Mouse (Mus musculus) c-Kit-negative CD71-positive TER-119-positive erythroid progenitor cells, embryonic 14.5 days (primary cell): ENCODE results near the gene Knop1.

Experiments used
- DNase-seq: peaks from one replicate; pipeline ENCODE4 v3.0.0-alpha.2; 2013; ENCODE audit warnings: low read depth, low spot score

Knop1 gene

GRCm38 (mm10) chr7:118848796-118849195, 7.3 kb downstream of the Knop1 start:
- no peak for DNase-seq

- no peak for DNase-seq
Observed at GRCm38 (mm10) chr7:118846329-118846728, 9.7 kb downstream of the Knop1 start.

GRCm38 (mm10) chr7:118845141-118845540, 10.9 kb downstream of the Knop1 start:
- DNase-seq, result no peak

- DNase-seq, result no peak
Observed at GRCm38 (mm10) chr7:118842938-118843337, 13.1 kb downstream of the Knop1 start.

- no peak for DNase-seq
Observed at GRCm38 (mm10) chr7:118841796-118842195, 14.3 kb downstream of the Knop1 start.

GRCm38 (mm10) chr7:118841030-118841745, 14.9 kb downstream of the Knop1 start:
- DNase-seq, result no peak

GRCm38 (mm10) chr7:118837901-118838300, 18.2 kb downstream of the Knop1 start:
- DNase-seq, result no peak

- peak; percentile 20 for DNase-seq
Observed at GRCm38 (mm10) chr7:118827975-118828416, 28.1 kb downstream of the Knop1 start.

- no peak for DNase-seq
Observed at GRCm38 (mm10) chr7:118824451-118824850, 31.6 kb downstream of the Knop1 start.

- DNase-seq, result no peak
Observed at GRCm38 (mm10) chr7:118821887-118822556, 34.0 kb downstream of the Knop1 start.

- DNase-seq, result no peak
Observed at GRCm38 (mm10) chr7:118821356-118821755, 34.7 kb downstream of the Knop1 start.

- no peak for DNase-seq
Observed at GRCm38 (mm10) chr7:118819666-118820065, 36.4 kb downstream of the Knop1 start.

GRCm38 (mm10) chr7:118817741-118818140, 38.3 kb downstream of the Knop1 start:
- DNase-seq, result no peak

- no peak for DNase-seq
Observed at GRCm38 (mm10) chr7:118816275-118816674, 39.8 kb downstream of the Knop1 start.

- DNase-seq, result no peak
Observed at GRCm38 (mm10) chr7:118813592-118813991, 42.5 kb downstream of the Knop1 start.

GRCm38 (mm10) chr7:118811407-118812106, 44.5 kb downstream of the Knop1 start:
- no peak for DNase-seq

- DNase-seq, result no peak
Observed at GRCm38 (mm10) chr7:118807899-118808298, 48.2 kb downstream of the Knop1 start.

- DNase-seq, result no peak
Observed at GRCm38 (mm10) chr7:118806631-118807411, 49.2 kb downstream of the Knop1 start.

- no peak for DNase-seq
Observed at GRCm38 (mm10) chr7:118803425-118803824, 52.6 kb downstream of the Knop1 start.

GRCm38 (mm10) chr7:118801791-118802190, 54.3 kb downstream of the Knop1 start:
- no peak for DNase-seq

- DNase-seq, result no peak
Observed at GRCm38 (mm10) chr7:118800112-118800734, 55.8 kb downstream of the Knop1 start.
